Mouse (Mus musculus) intestine, embryonic 15.5 days (tissue): ENCODE data around the gene Jph2. TPM values are rescaled to one million over a fixed set of nuclear protein-coding genes. Genes with fewer than 3 reads are reported as not detected.

ENCODE experiments used
- ATAC-seq: fragments of 200-750 bp; cut with Nextera tagmentation; 2 replicates; pipeline ENCODE4 v1.8.0; 2017; ENCODE audit warnings: moderate TSS enrichment, moderate library complexity
- H3K27ac ChIP-seq: fragments of 300-500 bp; sonication (generic); 2 replicates; pipeline ENCODE4 v1.5.1; 2015; ENCODE audit warnings: mild to moderate bottlenecking, inconsistent platforms
- H3K27me3 ChIP-seq: fragments of 300-500 bp; sonication (generic); replicated peaks from 2 replicates; pipeline ENCODE4 v1.6.1; 2015; ENCODE audit warnings: inconsistent platforms
- H3K36me3 ChIP-seq: fragments of 300-500 bp; sonication (generic); 2 replicates; pipeline ENCODE4 v1.6.1; 2015; ENCODE audit warnings: inconsistent platforms
- H3K4me1 ChIP-seq: fragments of 300-500 bp; sonication (generic); replicated peaks from 2 replicates; pipeline ENCODE4 v1.6.1; 2015; ENCODE audit warnings: inconsistent platforms
- H3K4me2 ChIP-seq: fragments of 300-500 bp; sonication (generic); replicated peaks from 2 replicates; pipeline ENCODE4 v1.6.1; 2015; ENCODE audit warnings: mild to moderate bottlenecking, inconsistent platforms
- H3K4me3 ChIP-seq: fragments of 300-500 bp; sonication (generic); replicated peaks from 2 replicates; pipeline ENCODE4 v1.5.1; 2015; ENCODE audit warnings: inconsistent platforms
- H3K9ac ChIP-seq: fragments of 300-500 bp; sonication (generic); 2 replicates; pipeline ENCODE4 v1.6.1; 2015; ENCODE audit warnings: inconsistent platforms
- H3K9me3 ChIP-seq: fragments of 300-500 bp; sonication (generic); 2 replicates; pipeline ENCODE4 v1.6.1; 2016; ENCODE audit warnings: inconsistent platforms
- WGBS: fragments of 180-500 bp; shearing (Covaris S2); methylation state at CpG from one replicate; pipeline ENCODE4 v1.1.7; 2015; 5-methylcytosine and 5-hydroxymethylcytosine counted together
- polyA plus RNA-seq: library from polyadenylated mRNA; unstranded; fragments of >200 nt; fragmentation: Nextera tagmentation; extraction: Ambion mirVana; gene quantifications from 2 replicates; pipeline ENCODE4 v1.2.1, GENCODE M21; 2015

The Jph2 gene
- polyA plus RNA-seq, 1 experiment from 2014 or later, result 9.8 TPM

DNA sequence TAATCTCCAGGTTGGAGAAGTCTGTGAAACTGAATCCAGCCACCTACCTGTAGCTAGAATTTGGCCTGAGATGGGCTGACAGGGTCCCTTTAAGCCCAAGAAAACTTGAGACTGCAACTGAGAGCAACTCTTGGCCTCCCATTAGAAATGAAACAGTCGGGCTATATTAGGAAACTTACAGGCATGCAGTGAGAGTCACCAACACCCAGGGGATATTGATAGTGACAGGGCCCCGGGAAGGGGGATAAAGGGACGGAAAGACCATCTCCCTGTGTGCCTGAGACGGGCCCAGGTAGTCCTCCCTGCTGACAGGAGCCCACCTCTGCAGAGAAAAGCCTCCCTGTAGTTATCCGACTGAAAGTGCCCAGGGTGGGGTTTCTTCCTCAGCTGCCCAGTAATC, 18.4 kb downstream of the Jph2 start:
- no peak for ATAC-seq
- Histone ChIP-seq H3K27ac (no peak overlapping the region), H3K36me3 (no peaks in the 10 kb centered on the region; the same call in 1 of the 2 replicates), H3K4me2 (no peak overlapping the region), H3K9me3 (no peaks in the 10 kb centered on the region), H3K27me3 (peaks cover 30% of the 10 kb centered on the region), H3K9ac (no peak overlapping the region), H3K4me3 (no peak overlapping the region), H3K4me1 (no peaks in the 10 kb centered on the region)
- WGBS, result 71% methylated on average over 5 of the region's 5 CpGs

DNA sequence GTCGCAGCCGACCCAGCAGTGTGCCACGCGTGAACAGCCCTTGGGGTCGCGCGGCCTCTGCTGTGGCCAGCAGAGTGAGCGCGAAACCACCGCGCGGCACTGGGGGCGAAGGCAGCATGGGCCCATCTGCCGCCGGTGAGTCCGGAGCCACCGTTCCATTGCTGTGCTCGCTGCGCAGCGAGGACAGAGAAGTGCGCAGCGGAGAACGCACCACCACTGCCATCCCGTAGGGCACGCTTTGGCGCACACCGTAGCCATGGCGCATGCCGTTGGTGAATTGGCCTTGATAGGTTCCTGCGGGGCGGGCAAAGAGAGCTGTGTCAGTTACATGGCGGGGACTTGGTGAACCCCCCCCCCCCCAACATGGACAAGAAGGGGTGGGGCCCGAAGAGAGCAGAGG, 21.7 kb downstream of the Jph2 start:
- H3K36me3 ChIP-seq, result no peaks in the 10 kb centered on the region; the same call in 1 of the 2 replicates
- H3K4me1 ChIP-seq, result no peaks in the 10 kb centered on the region
- H3K4me2 ChIP-seq, result peak overlapping the region; percentile 24; the same call in 1 of the 2 replicates
- no peak for ATAC-seq
- no peak overlapping the region for H3K4me3 ChIP-seq
- peaks cover 33% of the 10 kb centered on the region for H3K27me3 ChIP-seq
- no peak overlapping the region for H3K27ac ChIP-seq
- WGBS, result 42% methylated on average over 33 of the region's 33 CpGs
- no peaks in the 10 kb centered on the region for H3K9me3 ChIP-seq
- H3K9ac ChIP-seq, result no peak overlapping the region

DNA sequence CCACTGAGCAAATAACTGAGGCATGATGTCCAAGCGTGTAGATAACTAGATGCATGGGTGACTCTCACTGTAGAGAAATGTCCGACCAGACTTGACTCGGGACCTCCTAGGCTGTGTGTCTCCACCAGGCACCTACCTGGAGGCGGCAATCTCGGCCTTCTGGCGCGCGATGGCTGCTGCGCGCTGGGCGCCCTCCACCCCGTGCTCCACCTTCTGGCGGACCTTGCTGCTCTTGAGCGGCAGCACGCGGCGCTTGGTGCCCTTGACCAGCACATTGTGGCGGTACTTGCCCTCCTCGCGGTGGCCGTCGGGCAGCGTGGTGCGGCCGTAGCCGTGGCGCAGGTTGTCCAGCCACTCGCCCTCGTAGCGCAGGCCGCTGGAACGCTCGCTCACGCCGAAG, 22.3 kb downstream of the Jph2 start:
- H3K27me3 ChIP-seq, result peaks cover 33% of the 10 kb centered on the region
- ATAC-seq, result no peak
- no peaks in the 10 kb centered on the region; the same call in 1 of the 2 replicates for H3K36me3 ChIP-seq
- no peaks in the 10 kb centered on the region for H3K4me1 ChIP-seq
- 52% methylated on average over 35 of the region's 35 CpGs for WGBS
- no peaks in the 10 kb centered on the region for H3K9me3 ChIP-seq
- H3K9ac ChIP-seq, result no peak overlapping the region
- peak overlapping the region; percentile 24; the same call in 1 of the 2 replicates for H3K4me2 ChIP-seq
- H3K4me3 ChIP-seq, result no peak overlapping the region
- H3K27ac ChIP-seq, result no peak overlapping the region

DNA sequence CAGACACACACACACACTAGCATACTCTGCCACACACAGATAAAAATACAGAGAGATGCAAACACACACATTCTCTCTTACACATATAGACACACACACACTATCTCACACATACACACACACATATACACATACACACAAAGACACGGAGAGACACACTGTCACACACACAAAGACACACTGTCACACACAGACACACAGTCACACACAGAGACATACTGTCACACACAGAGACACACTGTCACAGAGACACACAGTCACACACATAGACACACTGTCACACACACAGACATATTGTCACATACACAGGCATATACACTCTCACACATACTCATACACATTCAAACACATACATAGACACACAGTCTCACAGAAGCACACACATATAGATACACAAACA, 25.2 kb downstream of the Jph2 start:
- no peak for ATAC-seq
- no peak overlapping the region for H3K9ac ChIP-seq
- no peaks in the 10 kb centered on the region for H3K9me3 ChIP-seq
- H3K36me3 ChIP-seq, result no peaks in the 10 kb centered on the region; the same call in 1 of the 2 replicates
- H3K27me3 ChIP-seq, result peaks cover 29% of the 10 kb centered on the region
- H3K4me2 ChIP-seq, result no peak overlapping the region
- WGBS, result 79% methylated on average over 1 of the region's 1 CpGs
- H3K27ac ChIP-seq, result no peak overlapping the region
- 0 out of 2 replicates have a peak, but pooled peaks cover 5% of the 10 kb centered on the region for H3K4me1 ChIP-seq
- H3K4me3 ChIP-seq, result no peak overlapping the region

DNA sequence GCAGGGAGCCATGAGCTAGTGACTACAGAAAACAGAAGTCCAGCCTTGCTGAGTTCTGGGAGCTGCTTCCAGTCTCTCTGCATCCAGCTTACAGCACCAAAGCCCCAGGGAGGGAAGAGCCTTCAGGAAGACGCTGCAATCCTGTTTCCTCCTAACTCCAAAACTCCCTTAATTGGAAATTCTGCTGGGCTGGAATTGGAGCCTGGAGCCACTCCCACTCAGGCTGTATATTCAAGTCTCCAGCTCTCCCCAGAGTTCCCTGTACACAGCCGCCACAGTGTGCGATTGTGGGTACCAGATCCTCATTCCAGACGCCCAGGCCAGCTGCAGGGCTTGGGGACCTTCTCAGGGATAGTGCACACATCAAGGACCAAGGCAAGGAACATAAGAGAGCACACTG, 27.6 kb downstream of the Jph2 start:
- Histone ChIP-seq H3K9me3 (no peaks in the 10 kb centered on the region), H3K4me3 (no peak overlapping the region), H3K27me3 (peaks cover 11% of the 10 kb centered on the region), H3K4me1 (peaks cover 5% of the 10 kb centered on the region; the same call in 1 of the 2 replicates), H3K36me3 (no peaks in the 10 kb centered on the region; the same call in 1 of the 2 replicates), H3K27ac (peak overlapping the region; percentile 77), H3K9ac (no peak overlapping the region), H3K4me2 (no peak overlapping the region)
- 28% methylated on average over 4 of the region's 4 CpGs for WGBS
- peak; percentile 74 for ATAC-seq

DNA sequence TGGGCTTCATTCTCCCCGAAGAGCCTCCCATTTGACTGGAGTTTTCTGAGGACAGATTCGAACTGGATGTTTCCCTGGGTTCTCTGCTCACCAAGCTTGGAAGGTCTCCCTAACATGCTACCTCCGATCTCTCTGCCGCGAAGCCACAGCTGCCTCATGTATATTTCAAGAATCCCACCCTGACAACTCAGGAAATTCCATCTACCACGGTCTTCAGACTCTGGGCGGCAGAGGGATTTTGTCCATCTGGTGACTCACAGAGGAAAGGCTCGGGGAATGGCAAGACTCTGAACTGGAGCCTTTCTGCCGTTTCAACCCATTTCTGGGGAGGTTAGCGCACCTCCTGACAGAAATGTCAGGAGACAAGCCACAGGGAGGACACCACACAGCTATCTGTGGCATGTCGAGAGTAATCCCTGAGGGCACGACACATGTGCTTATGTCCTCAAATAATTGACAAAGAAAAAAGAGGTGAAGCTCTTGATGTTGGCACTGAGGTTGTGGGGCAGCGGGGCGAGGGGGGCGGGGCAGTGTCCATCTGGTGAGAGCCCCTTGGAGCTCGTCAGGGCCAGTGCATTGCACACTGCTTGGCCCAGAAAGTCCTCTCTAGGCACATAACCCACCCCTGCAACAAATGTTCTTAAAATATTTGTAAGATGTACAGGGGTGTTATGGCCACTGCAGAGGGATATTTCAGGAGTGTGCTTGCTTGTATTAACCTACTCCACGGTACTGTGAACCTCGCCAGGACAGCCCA, 32.8 kb downstream of the Jph2 start:
- peak overlapping the region; percentile 64 for H3K27ac ChIP-seq
- 54% methylated on average over 18 of the region's 18 CpGs for WGBS

DNA sequence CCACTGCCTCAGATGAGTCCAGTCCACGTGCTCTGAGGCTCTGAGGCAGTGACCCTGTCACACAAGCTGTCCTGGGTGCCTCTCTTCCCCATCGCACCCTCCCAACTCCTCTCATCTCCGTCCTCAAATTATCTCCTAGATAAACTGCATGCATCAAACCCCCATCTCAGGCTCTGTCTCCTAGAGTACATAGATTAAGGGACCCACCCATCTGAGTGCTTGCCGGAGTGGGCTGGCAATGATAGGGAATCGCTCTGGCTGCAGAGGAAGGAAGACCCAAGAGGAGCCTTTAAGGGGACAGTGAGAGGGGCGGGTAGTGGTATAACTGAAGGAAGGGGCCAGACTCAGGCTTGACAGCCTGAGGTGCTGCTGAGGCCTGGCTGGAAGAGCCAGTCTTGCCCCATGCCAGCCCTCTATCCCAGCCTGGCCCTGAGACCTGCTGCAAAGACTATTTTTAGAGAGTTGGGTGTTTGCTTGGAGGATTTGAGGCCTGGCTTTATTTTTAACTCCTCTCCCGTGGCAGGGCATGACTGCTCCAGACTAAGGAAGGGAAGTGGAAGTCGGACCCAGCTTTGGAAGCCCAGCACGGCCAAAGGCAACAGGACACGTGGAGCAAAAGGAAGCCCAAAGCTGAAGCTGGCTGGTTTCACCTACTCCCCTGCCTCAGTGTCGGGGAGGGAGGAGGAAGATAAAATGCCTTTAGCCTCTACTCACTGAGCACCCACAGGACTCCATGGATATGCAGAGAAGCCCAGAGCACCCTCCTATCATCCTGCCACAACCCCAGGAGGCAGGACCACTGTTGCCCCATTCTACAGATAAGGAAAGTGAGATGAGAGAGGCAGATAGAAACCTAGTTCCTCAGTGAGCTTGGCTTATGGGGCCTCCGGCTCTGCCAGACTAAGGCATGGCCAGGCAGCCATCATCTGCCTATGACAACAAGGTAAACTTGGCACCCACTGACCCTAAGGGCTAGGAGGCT, 34.6 kb downstream of the Jph2 start:
- Histone ChIP-seq H3K4me2 (no peak overlapping the region), H3K4me3 (no peak overlapping the region), H3K27ac (0 out of 2 replicates have a peak overlapping the region, but pooled peaks have one; percentile 9), H3K27me3 (no peaks in the 10 kb centered on the region), H3K4me1 (peaks cover 6% of the 10 kb centered on the region; the same call in 1 of the 2 replicates), H3K9ac (no peak overlapping the region), H3K36me3 (no peaks in the 10 kb centered on the region), H3K9me3 (no peaks in the 10 kb centered on the region)
- no peak for ATAC-seq
- 65% methylated on average over 12 of the region's 12 CpGs for WGBS

More for the DNA sequence above, 32.8 kb downstream of the Jph2 start:
- Histone ChIP-seq H3K4me1 (peaks cover 10% of the 10 kb centered on the region; the same call in 1 of the 2 replicates), H3K9me3 (no peaks in the 10 kb centered on the region), H3K9ac (no peak overlapping the region), H3K27me3 (no peaks in the 10 kb centered on the region), H3K36me3 (no peaks in the 10 kb centered on the region), H3K4me2 (no peak overlapping the region), H3K4me3 (no peak overlapping the region)
- ATAC-seq, result 0 out of 2 replicates have a peak, but pooled peaks have one; percentile 53

DNA sequence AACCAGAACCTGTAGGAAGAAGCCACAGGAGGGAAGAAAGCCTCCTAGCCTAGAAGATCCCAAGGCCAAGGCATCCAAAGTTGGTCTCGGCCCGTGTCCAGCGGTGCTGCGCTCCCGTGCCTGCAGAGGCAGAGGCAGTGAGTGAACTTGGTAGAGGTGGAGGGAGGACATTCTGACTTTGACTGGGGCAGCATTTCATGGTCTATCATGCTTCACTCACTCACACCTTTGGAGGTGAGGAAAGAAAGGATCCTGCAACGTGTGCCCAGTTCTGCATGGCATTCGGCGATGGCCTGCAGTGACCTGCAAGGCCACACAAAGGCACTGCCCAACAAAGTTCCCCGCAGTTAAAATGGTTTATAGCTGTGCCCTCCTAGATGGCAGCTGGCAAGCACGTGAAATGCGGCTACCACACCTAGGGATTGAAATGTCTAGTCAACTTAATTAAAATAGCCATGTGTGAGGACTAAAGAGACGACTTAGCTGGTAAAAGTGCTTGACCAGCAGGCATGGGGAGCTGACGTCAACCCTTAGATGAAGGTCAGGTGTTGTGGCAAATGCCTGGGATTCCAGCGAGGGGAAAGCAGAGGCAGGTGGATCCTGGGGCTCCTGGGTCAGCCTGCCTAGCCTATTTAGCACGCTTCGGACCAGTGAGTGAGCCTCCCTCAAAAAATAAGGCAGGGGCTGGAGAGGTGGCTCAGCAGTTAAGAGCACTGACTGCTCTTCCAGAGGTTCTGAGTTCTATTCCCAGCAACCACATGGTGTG, 36.8 kb downstream of the Jph2 start:
- 82% methylated on average over 16 of the region's 16 CpGs for WGBS
- H3K27ac ChIP-seq, result no peak overlapping the region
- H3K4me2 ChIP-seq, result no peak overlapping the region

DNA sequence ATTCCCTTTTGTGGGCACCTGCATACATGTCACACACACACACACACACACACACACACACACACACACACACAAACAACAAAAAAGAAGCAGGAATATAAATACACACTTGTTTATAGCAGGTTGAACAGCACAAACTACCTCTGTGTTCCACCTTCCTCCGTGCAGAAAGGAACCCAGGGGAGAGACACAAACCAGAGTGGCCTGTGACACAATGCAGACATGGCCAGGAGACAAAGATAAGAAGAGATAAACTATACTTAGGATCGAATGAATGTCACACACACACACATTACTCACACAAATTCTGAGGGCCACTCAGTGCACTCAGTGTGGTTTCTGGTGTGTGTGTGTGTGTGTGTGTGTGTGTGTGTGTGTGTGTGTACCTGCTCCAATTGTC, 38.5 kb downstream of the Jph2 start:
- H3K36me3 ChIP-seq, result no peaks in the 10 kb centered on the region
- no peak overlapping the region for H3K9ac ChIP-seq
- no peak for ATAC-seq
- 22% methylated on average over 2 of the region's 2 CpGs for WGBS
- H3K4me3 ChIP-seq, result no peak overlapping the region
- H3K27me3 ChIP-seq, result no peaks in the 10 kb centered on the region
- no peaks in the 10 kb centered on the region for H3K9me3 ChIP-seq
- H3K27ac ChIP-seq, result no peak overlapping the region
- H3K4me1 ChIP-seq, result peaks cover 2% of the 10 kb centered on the region; the same call in 1 of the 2 replicates
- H3K4me2 ChIP-seq, result no peak overlapping the region

More for the DNA sequence above, 36.8 kb downstream of the Jph2 start:
- no peak for ATAC-seq
- H3K4me1 ChIP-seq, result peaks cover 6% of the 10 kb centered on the region; the same call in 1 of the 2 replicates
- no peak overlapping the region for H3K9ac ChIP-seq
- no peaks in the 10 kb centered on the region for H3K9me3 ChIP-seq
- H3K27me3 ChIP-seq, result no peaks in the 10 kb centered on the region
- no peaks in the 10 kb centered on the region for H3K36me3 ChIP-seq
- no peak overlapping the region for H3K4me3 ChIP-seq

DNA sequence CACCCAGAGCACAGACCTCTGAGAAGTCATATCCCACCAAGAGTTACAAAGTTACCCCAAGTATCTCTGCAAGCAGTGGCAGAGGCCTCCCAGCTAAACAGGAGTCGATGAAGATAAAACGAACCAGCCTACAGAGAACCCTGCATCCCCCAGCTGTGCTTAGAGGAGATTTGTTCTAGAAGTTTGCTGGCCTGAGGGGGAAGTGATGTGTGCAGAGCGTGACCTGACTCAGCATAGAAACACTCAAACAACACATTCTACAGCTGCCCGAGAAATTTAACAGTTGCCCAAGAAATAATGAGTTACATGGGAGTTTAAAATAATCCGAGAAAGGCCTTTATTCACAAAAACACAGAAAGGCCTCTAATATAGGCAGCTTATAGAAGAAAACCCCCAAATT, 39.1 kb downstream of the Jph2 start:
- 72% methylated on average over 5 of the region's 5 CpGs for WGBS
- H3K27ac ChIP-seq, result no peak overlapping the region
- H3K9ac ChIP-seq, result no peak overlapping the region
- H3K36me3 ChIP-seq, result no peaks in the 10 kb centered on the region
- H3K9me3 ChIP-seq, result no peaks in the 10 kb centered on the region
- 0 out of 2 replicates have a peak, but pooled peaks cover 6% of the 10 kb centered on the region for H3K4me1 ChIP-seq
- H3K27me3 ChIP-seq, result no peaks in the 10 kb centered on the region
- H3K4me3 ChIP-seq, result no peak overlapping the region
- no peak overlapping the region for H3K4me2 ChIP-seq
- no peak for ATAC-seq

DNA sequence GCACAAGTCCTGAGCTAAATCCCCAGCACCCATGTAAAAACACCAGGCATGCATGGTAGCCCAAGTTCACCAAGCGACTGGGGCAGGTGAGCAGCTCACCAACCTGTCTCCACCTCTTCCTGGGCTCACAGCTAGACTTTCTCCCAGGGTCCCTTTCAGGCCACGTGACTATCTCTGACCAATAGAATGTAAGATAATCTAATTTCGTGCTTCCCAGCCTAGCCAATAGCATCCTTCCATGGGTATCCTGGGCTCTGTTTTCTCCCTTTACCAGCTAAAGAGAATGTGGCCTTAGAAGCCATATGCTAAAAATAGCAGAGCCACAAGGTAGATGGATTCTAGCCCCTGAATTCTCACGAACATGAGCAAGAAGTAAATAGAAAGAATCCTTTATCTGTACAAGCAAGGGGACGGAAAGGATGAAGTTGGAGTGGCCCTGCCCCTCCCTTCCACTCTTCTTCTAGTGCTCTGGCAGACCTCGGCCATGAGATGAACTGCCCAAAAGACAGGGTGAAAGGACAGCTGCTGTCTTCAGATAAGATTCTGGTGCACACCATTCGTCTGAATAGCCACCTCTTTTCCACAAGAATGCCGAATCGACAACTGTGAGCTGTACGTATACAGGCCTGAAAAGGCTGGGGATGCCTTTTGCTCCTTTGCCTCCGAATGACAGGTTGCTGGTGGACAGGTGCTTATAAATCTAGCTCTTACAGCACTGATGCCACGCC, 41.5 kb downstream of the Jph2 start:
- peak; percentile 55; the same call in 1 of the 2 replicates for ATAC-seq
- no peaks in the 10 kb centered on the region for H3K27me3 ChIP-seq
- WGBS, result 79% methylated on average over 12 of the region's 12 CpGs
- H3K9me3 ChIP-seq, result no peaks in the 10 kb centered on the region
- no peak overlapping the region for H3K27ac ChIP-seq
- no peaks in the 10 kb centered on the region for H3K36me3 ChIP-seq
- 0 out of 2 replicates have a peak, but pooled peaks cover 8% of the 10 kb centered on the region for H3K4me1 ChIP-seq
- no peak overlapping the region for H3K9ac ChIP-seq
- H3K4me3 ChIP-seq, result no peak overlapping the region
- no peak overlapping the region for H3K4me2 ChIP-seq
